Mouse (Mus musculus): ENCODE results near the gene Tdp1.

Tdp1 gene

GRCm38 (mm10) chr12:99928311-99928710, 44.0 kb downstream of the Tdp1 start:
- peaks cover 69% of the 10 kb centered on the region for H3K36me3 ChIP-seq (ENCODE audit: insufficient read depth, low read length)
- no peaks in the 10 kb centered on the region for H3K9me3 ChIP-seq (ENCODE audit: low read length)
- no peak overlapping the region for H3K4me3 ChIP-seq (replicated peaks; ENCODE audit: low read length)
- peaks cover 16% of the 10 kb centered on the region for H3K4me1 ChIP-seq (replicated peaks; ENCODE audit: low read depth, low read length)
- no peaks in the 10 kb centered on the region for H3K27me3 ChIP-seq (ENCODE audit: insufficient read depth, low read length)
- TF ChIP-seq NANOG (IDR thresholded peaks at IDR 0.05; ENCODE audit: borderline replicate concordance, low read length) (no peak), POU5F1 (IDR thresholded peaks at IDR 0.05; ENCODE audit: borderline replicate concordance, low read length) (no peak), CTCF (conservative IDR thresholded peaks at IDR 0.05; ENCODE audit: low read length) (no peak)

DNA sequence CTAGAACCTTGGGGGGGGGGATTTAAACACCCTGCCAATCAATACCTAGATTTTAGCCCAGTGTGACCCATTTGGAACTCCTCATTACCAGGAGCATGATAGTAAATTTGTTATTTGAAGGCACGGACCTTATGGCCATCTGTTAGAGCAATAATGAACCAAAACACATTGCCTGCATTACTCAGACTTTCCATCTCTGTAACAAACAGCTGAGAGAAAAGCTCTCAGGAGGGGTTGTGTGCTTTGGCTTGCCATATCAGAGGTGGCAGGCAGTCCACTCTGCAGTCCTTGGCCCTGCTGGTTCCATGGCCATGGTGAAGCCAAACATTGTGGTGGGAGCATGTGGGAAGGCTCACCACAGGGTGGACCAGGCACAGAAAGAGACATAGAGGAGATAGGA, 44.8 kb downstream of the Tdp1 start:
- Histone ChIP-seq H3K9me3 (ENCODE audit: low read length) (no peaks in the 10 kb centered on the region), H3K27me3 (ENCODE audit: insufficient read depth, low read length) (no peaks in the 10 kb centered on the region), H3K4me1 (replicated peaks; ENCODE audit: low read depth, low read length) (peaks cover 8% of the 10 kb centered on the region), H3K4me3 (replicated peaks; ENCODE audit: low read length) (no peak overlapping the region), H3K36me3 (ENCODE audit: insufficient read depth, low read length) (peaks cover 65% of the 10 kb centered on the region)
- TF ChIP-seq NANOG (IDR thresholded peaks at IDR 0.05; ENCODE audit: borderline replicate concordance, low read length) (no peak), POU5F1 (IDR thresholded peaks at IDR 0.05; ENCODE audit: borderline replicate concordance, low read length) (no peak), CTCF (conservative IDR thresholded peaks at IDR 0.05; ENCODE audit: low read length) (no peak)

GRCm38 (mm10) chr12:99932245-99932644, 47.9 kb downstream of the Tdp1 start:
- TF ChIP-seq CTCF (conservative IDR thresholded peaks at IDR 0.05; ENCODE audit: low read length) (no peak), NANOG (IDR thresholded peaks at IDR 0.05; ENCODE audit: borderline replicate concordance, low read length) (no peak), POU5F1 (IDR thresholded peaks at IDR 0.05; ENCODE audit: borderline replicate concordance, low read length) (no peak)
- Histone ChIP-seq H3K36me3 (ENCODE audit: insufficient read depth, low read length) (peaks cover 62% of the 10 kb centered on the region), H3K9me3 (ENCODE audit: low read length) (no peaks in the 10 kb centered on the region), H3K27me3 (ENCODE audit: insufficient read depth, low read length) (no peaks in the 10 kb centered on the region), H3K4me1 (replicated peaks; ENCODE audit: low read depth, low read length) (no peaks in the 10 kb centered on the region), H3K4me3 (replicated peaks; ENCODE audit: low read length) (no peak overlapping the region)

- Histone ChIP-seq H3K4me3 (replicated peaks; ENCODE audit: low read length) (no peak overlapping the region), H3K36me3 (ENCODE audit: insufficient read depth, low read length) (peaks cover 63% of the 10 kb centered on the region), H3K9me3 (ENCODE audit: low read length) (no peaks in the 10 kb centered on the region), H3K4me1 (replicated peaks; ENCODE audit: low read depth, low read length) (no peaks in the 10 kb centered on the region), H3K27me3 (ENCODE audit: insufficient read depth, low read length) (no peaks in the 10 kb centered on the region)
- TF ChIP-seq POU5F1 (IDR thresholded peaks at IDR 0.05; ENCODE audit: borderline replicate concordance, low read length) (no peak), NANOG (IDR thresholded peaks at IDR 0.05; ENCODE audit: borderline replicate concordance, low read length) (no peak), CTCF (conservative IDR thresholded peaks at IDR 0.05; ENCODE audit: low read length) (no peak)
Observed at GRCm38 (mm10) chr12:99933630-99934029, 49.3 kb downstream of the Tdp1 start.

DNA sequence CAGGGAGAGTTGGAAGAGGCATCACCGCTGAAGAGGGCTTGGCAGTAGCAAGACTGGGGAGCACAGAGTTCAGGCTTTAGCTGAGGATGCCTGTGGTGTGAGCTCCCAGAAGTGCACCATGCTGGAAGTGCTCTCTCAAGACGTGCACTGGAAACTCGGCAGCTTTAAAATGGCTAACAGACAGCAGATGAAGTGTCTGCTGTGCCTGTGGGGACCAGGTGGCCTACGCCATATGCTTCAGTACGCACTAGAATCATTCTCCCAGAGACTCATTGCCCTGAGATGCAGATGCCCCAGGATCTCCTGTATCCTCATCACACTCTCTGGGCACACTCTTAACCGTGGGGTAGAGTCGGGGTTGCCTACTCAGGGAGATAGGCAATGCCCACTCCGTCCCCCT, 51.1 kb downstream of the Tdp1 start:
- TF ChIP-seq NANOG (IDR thresholded peaks at IDR 0.05; ENCODE audit: borderline replicate concordance, low read length) = no peak
- no peak for TF ChIP-seq POU5F1 (IDR thresholded peaks at IDR 0.05; ENCODE audit: borderline replicate concordance, low read length)
- TF ChIP-seq CTCF (conservative IDR thresholded peaks at IDR 0.05; ENCODE audit: low read length) = no peak
- no peaks in the 10 kb centered on the region for H3K27me3 ChIP-seq (ENCODE audit: insufficient read depth, low read length)
- no peaks in the 10 kb centered on the region for H3K4me1 ChIP-seq (replicated peaks; ENCODE audit: low read depth, low read length)
- no peak overlapping the region for H3K4me3 ChIP-seq (replicated peaks; ENCODE audit: low read length)
- H3K36me3 ChIP-seq (ENCODE audit: insufficient read depth, low read length) = peaks cover 64% of the 10 kb centered on the region
- no peaks in the 10 kb centered on the region for H3K9me3 ChIP-seq (ENCODE audit: low read length)

DNA sequence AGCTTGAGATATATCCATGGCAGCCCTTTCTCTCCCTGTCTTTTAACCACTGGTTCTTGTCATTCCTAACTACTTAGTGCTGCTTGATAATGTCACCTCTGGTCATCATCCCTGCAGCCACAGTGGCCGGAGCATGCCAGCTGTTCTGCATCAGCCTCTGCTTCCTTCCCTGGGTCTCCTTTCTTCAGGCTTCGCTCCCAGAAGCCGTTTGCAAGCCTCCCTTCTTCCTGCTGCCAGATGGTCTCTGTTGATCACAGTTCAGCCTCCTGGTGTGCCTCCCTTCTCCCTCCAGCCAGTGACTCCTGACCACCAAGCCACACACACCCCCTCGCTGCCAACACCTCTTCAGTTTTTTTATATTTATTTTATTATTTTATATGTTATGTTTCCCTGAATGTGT, 54.2 kb downstream of the Tdp1 start:
- Histone ChIP-seq H3K36me3 (ENCODE audit: insufficient read depth, low read length) (peaks cover 81% of the 10 kb centered on the region), H3K4me3 (replicated peaks; ENCODE audit: low read length) (no peak overlapping the region), H3K9me3 (ENCODE audit: low read length) (no peaks in the 10 kb centered on the region)

DNA sequence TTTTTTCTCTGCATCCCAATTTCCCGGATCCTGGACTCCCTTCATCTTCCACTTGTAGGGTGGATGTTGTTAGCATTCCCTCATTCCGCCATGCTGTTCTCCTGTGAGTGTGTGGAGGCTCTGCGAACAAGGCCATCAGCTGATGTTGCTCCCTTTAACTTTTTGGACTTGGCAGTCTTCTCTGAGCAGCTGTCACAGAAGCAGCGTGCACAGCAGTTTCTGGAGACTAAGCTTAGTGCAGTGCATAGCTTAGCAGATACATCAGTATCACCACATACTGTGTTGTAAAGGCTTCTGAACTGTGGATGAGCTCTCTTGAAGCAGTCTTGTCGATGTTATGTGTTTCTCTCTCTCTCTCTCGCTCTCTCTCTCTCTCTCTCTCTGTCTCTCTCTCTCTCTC, 54.9 kb downstream of the Tdp1 start:
- TF ChIP-seq NANOG (IDR thresholded peaks at IDR 0.05; ENCODE audit: borderline replicate concordance, low read length) = no peak
- no peak for TF ChIP-seq POU5F1 (IDR thresholded peaks at IDR 0.05; ENCODE audit: borderline replicate concordance, low read length)
- H3K27me3 ChIP-seq (ENCODE audit: insufficient read depth, low read length) = no peaks in the 10 kb centered on the region
- H3K36me3 ChIP-seq (ENCODE audit: insufficient read depth, low read length) = peaks cover 87% of the 10 kb centered on the region
- no peak overlapping the region for H3K4me3 ChIP-seq (replicated peaks; ENCODE audit: low read length)
- H3K9me3 ChIP-seq (ENCODE audit: low read length) = no peaks in the 10 kb centered on the region
- 0 out of 2 replicates have a peak, but pooled peaks cover 3% of the 10 kb centered on the region for H3K4me1 ChIP-seq (replicated peaks; ENCODE audit: low read depth, low read length)

More for the DNA sequence above, 54.2 kb downstream of the Tdp1 start:
- Histone ChIP-seq H3K27me3 (ENCODE audit: insufficient read depth, low read length) (no peaks in the 10 kb centered on the region), H3K4me1 (replicated peaks; ENCODE audit: low read depth, low read length) (0 out of 2 replicates have a peak, but pooled peaks cover 3% of the 10 kb centered on the region)
- TF ChIP-seq POU5F1 (IDR thresholded peaks at IDR 0.05; ENCODE audit: borderline replicate concordance, low read length) (no peak), CTCF (conservative IDR thresholded peaks at IDR 0.05; ENCODE audit: low read length) (no peak), NANOG (IDR thresholded peaks at IDR 0.05; ENCODE audit: borderline replicate concordance, low read length) (no peak)

- H3K27me3 ChIP-seq (ENCODE audit: insufficient read depth, low read length) = no peaks in the 10 kb centered on the region
- H3K9me3 ChIP-seq (ENCODE audit: low read length) = no peaks in the 10 kb centered on the region
- 0 out of 2 replicates have a peak, but pooled peaks cover 3% of the 10 kb centered on the region for H3K4me1 ChIP-seq (replicated peaks; ENCODE audit: low read depth, low read length)
- no peak overlapping the region for H3K4me3 ChIP-seq (replicated peaks; ENCODE audit: low read length)
- TF ChIP-seq NANOG (IDR thresholded peaks at IDR 0.05; ENCODE audit: borderline replicate concordance, low read length) (no peak), CTCF (conservative IDR thresholded peaks at IDR 0.05; ENCODE audit: low read length) (no peak), POU5F1 (IDR thresholded peaks at IDR 0.05; ENCODE audit: borderline replicate concordance, low read length) (no peak)
- H3K36me3 ChIP-seq (ENCODE audit: insufficient read depth, low read length) = peaks cover 83% of the 10 kb centered on the region
Observed at GRCm38 (mm10) chr12:99940704-99941103, 56.4 kb downstream of the Tdp1 start.

GRCm38 (mm10) chr12:99942441-99942840, 58.1 kb downstream of the Tdp1 start:
- H3K27me3 ChIP-seq (ENCODE audit: insufficient read depth, low read length) = no peaks in the 10 kb centered on the region
- H3K9me3 ChIP-seq (ENCODE audit: low read length) = no peaks in the 10 kb centered on the region
- 0 out of 2 replicates have a peak, but pooled peaks cover 3% of the 10 kb centered on the region for H3K4me1 ChIP-seq (replicated peaks; ENCODE audit: low read depth, low read length)
- H3K36me3 ChIP-seq (ENCODE audit: insufficient read depth, low read length) = peaks cover 85% of the 10 kb centered on the region
- H3K4me3 ChIP-seq (replicated peaks; ENCODE audit: low read length) = no peak overlapping the region
- TF ChIP-seq CTCF (conservative IDR thresholded peaks at IDR 0.05; ENCODE audit: low read length) = no peak
- TF ChIP-seq POU5F1 (IDR thresholded peaks at IDR 0.05; ENCODE audit: borderline replicate concordance, low read length) = no peak
- no peak for TF ChIP-seq NANOG (IDR thresholded peaks at IDR 0.05; ENCODE audit: borderline replicate concordance, low read length)

Measured in E14TG2a.4 (cell line).